16 mouse cellular contexts compared by ENCODE assay signal in the genomic region with DNA sequence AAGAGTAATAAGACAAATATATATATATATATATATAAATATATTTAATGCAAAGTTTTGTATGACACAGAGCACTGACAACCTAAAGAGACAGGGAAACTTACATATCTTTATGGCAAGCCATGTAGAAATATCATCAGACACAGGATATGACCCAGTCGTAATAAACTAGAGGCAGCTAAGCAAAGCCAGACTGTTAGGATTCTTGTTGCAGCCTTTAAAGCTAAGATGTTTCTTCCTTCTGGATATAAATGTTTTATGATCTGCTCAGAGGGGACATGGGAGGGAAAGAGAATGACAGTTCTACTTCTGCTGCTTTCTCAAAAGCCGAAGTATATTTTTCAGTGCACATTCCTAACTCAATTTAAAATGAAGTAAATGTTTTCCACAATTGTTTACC.
"Had no signal": no experiment of that assay in that cellular context is flagged by ENCODE, and none has a peak within 500 bp of the region (broad histone marks: within the 10 kb centered on the region; RNA-seq: fewer than 3 reads in every experiment).

No protein-coding gene starts in this region.

- H3K27ac ChIP-seq: macrophage; midbrain, embryonic 13.5 days; midbrain, embryonic 15.5 days; neural tube, embryonic 12.5 days; stomach, embryonic 15.5 days; stomach, postnatal 0 days had no signal

- H3K4me2 ChIP-seq: midbrain, embryonic 11.5 days; midbrain, embryonic 13.5 days; midbrain, embryonic 15.5 days; neural tube, embryonic 12.5 days; stomach, embryonic 15.5 days had no signal

- H3K9me3 ChIP-seq: megakaryocyte, embryonic 14.5 days; midbrain, embryonic 13.5 days; midbrain, embryonic 15.5 days; neural tube, embryonic 12.5 days; stomach, embryonic 15.5 days had no signal

- H3K4me1 ChIP-seq: megakaryocyte, embryonic 14.5 days; midbrain, embryonic 13.5 days; midbrain, embryonic 15.5 days; neural tube, embryonic 12.5 days; stomach, embryonic 15.5 days had no signal

- H3K4me3 ChIP-seq: megakaryocyte, embryonic 14.5 days; midbrain, embryonic 13.5 days; midbrain, embryonic 15.5 days; neural tube, embryonic 12.5 days; stomach, embryonic 15.5 days had no signal

- DNase-seq: liver, postnatal 0 days; lung, adult 2 months; lung, postnatal 10 days; lung, postnatal 36 days; right cerebral cortex, postnatal 14 days; thymus, adult 2 months; thymus, postnatal 25 days; thymus, postnatal 4 days had no signal

- H3K27me3 ChIP-seq: megakaryocyte, embryonic 14.5 days; midbrain, embryonic 13.5 days; midbrain, embryonic 15.5 days; neural tube, embryonic 12.5 days; stomach, embryonic 15.5 days had no signal

- H3K36me3 ChIP-seq: midbrain, embryonic 13.5 days; midbrain, embryonic 15.5 days; neural tube, embryonic 12.5 days; stomach, embryonic 15.5 days had no signal

- ATAC-seq: liver, postnatal 0 days; midbrain, embryonic 13.5 days; midbrain, embryonic 15.5 days had no signal

- H3K9ac ChIP-seq: liver, postnatal 0 days; midbrain, embryonic 13.5 days; midbrain, embryonic 15.5 days; neural tube, embryonic 12.5 days; stomach, embryonic 15.5 days had no signal
